Mouse (Mus musculus) erythroblast, embryonic 14.5 days (primary cell): ENCODE data around the gene Tspan14.

ENCODE experiments used
- GATA1 ChIP-seq: IDR thresholded peaks from 2 replicates; pipeline ENCODE4 v1.6.1; 2012; ENCODE audit warnings: low read length, inconsistent platforms, mixed read lengths
- TAL1 ChIP-seq: IDR thresholded peaks from 3 replicates; pipeline ENCODE4 v1.6.1; 2012; ENCODE audit warnings: low read length, inconsistent platforms, mixed read lengths

DNA sequence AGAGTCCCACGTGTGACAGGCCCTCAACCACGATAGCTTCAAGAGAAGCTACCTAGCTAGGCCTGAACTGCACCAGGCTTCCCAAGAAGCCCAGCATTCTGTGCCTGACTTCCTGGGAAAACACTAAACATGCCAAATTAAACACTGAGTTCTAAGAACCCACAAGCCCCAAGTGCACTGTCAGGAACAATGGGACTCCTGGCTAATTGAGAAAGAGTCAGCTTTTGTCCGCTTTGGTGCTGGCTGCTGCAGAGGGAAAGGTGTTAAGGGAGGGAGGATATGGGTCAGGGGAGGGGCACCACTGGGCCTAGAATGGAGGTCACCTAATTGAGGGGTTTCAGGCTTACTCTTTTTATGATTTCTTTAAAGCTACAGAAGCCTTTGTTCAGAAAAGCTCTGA lies 17.6 kb downstream of the Tspan14 start:
- TF ChIP-seq TAL1 (no peak), GATA1 (no peak)
